Mouse (Mus musculus) CH12.LX (cell line): Measurements from ENCODE around the gene Ptp4a2. TPM values are rescaled to one million over a fixed set of nuclear protein-coding genes. Genes with fewer than 3 reads are reported as not detected.
A peak's percentile ranks its signal among the peaks of the same experiment; 100 is the strongest.

Experiments used
- DNase-seq: peaks from one replicate; pipeline ENCODE4 v3.0.0-alpha.2; 2013; ENCODE audit errors: extremely low read depth
- H3K27ac ChIP-seq: 2 replicates; pipeline ENCODE4 v1.5.1; 2012; ENCODE audit warnings: low read depth, mild to moderate bottlenecking, control low read depth, moderate library complexity; ENCODE audit not compliant: insufficient read depth
- H3K27me3 ChIP-seq: replicated peaks from 2 replicates; pipeline ENCODE3; 2012; ENCODE audit warnings: inconsistent platforms
- H3K36me3 ChIP-seq, 2 experiments: replicated peaks in 1 of 2; 2 replicates each; pipeline versions ENCODE3 to v1.6.1; 2012; ENCODE audit warnings: inconsistent platforms in 1 of 2, low read length in 1 of 2, mild to moderate bottlenecking in 1 of 2, mixed read lengths in 1 of 2, moderate library complexity in 1 of 2; ENCODE audit not compliant: control insufficient read depth in 1 of 2, insufficient read depth in 1 of 2
- H3K4me1 ChIP-seq, 2 experiments: 2 replicates each; pipeline ENCODE4 v1.6.1; 2012; ENCODE audit warnings: inconsistent platforms in 1 of 2, moderate library complexity in 1 of 2; ENCODE audit not compliant: insufficient read depth in 2 of 2, control insufficient read depth in 1 of 2
- H3K4me2 ChIP-seq: 2 replicates; pipeline ENCODE4 v1.6.1; 2012; ENCODE audit warnings: low read depth, mild to moderate bottlenecking, control low read depth; ENCODE audit not compliant: poor library complexity, insufficient read depth, severe bottlenecking
- H3K4me3 ChIP-seq, 3 experiments: fragments of 150-350 bp in 1 of 3; sonication (generic) in 1 of 3; replicated peaks in 1 of 3; 2 replicates each; pipeline versions ENCODE3 to v1.5.1; 2011 to 2012; ENCODE audit warnings: low read depth in 2 of 3, low read length in 2 of 3, mild to moderate bottlenecking in 2 of 3, moderate library complexity in 2 of 3, control low read depth in 1 of 3, improper control_type of control experiment in 1 of 3, inconsistent platforms in 1 of 3, mixed read lengths in 1 of 3; ENCODE audit not compliant: poor library complexity in 1 of 3
- H3K79me2 ChIP-seq: replicated peaks from 2 replicates; pipeline ENCODE4 v1.6.1; 2012; ENCODE audit warnings: mild to moderate bottlenecking, moderate library complexity; ENCODE audit not compliant: control insufficient read depth, poor library complexity, insufficient read depth, severe bottlenecking; ENCODE audit errors: extremely low read depth
- H3K9ac ChIP-seq: 2 replicates; pipeline ENCODE4 v1.6.1; 2012; ENCODE audit warnings: low read depth, mild to moderate bottlenecking, control low read depth, moderate library complexity; ENCODE audit not compliant: insufficient read depth
- H3K9me3 ChIP-seq: replicated peaks from 2 replicates; pipeline ENCODE3; 2012; ENCODE audit warnings: low read length, inconsistent platforms, mixed read lengths
- CHD2 ChIP-seq: IDR thresholded peaks from 2 replicates; pipeline ENCODE4 v1.6.1; 2011; ENCODE audit warnings: low read length, improper control_type of control experiment
- CTCF ChIP-seq, 2 experiments: IDR thresholded peaks in 1 of 2; conservative IDR thresholded peaks in 1 of 2; 2 replicates each; pipeline ENCODE4 v1.5.1; 2011 to 2012; ENCODE audit warnings: low read depth in 2 of 2, low read length in 2 of 2, improper control_type of control experiment in 1 of 2, inconsistent platforms in 1 of 2, mild to moderate bottlenecking in 1 of 2, moderate library complexity in 1 of 2
- ELF1 ChIP-seq: IDR thresholded peaks from 2 replicates; pipeline ENCODE4 v1.6.1; 2014; ENCODE audit warnings: low read depth, mild to moderate bottlenecking, inconsistent platforms, low read length, improper control_type of control experiment
- EP300 ChIP-seq: IDR thresholded peaks from 2 replicates; pipeline ENCODE4 v1.6.1; 2011; ENCODE audit warnings: low read length, improper control_type of control experiment
- HCFC1 ChIP-seq: IDR thresholded peaks from 2 replicates; pipeline ENCODE4 v1.6.1; 2012; ENCODE audit warnings: low read depth, mild to moderate bottlenecking, inconsistent platforms, low read length, improper control_type of control experiment
- IRF4 ChIP-seq: IDR thresholded peaks from 2 replicates; pipeline ENCODE4 v1.6.1; 2014; ENCODE audit warnings: low read depth, mild to moderate bottlenecking, inconsistent platforms, low read length, improper control_type of control experiment
- POLR2AphosphoS2 ChIP-seq: IDR thresholded peaks from 2 replicates; pipeline ENCODE4 v1.6.1; 2011; ENCODE audit warnings: low read depth, low read length, improper control_type of control experiment
- RAD21 ChIP-seq: IDR thresholded peaks from 2 replicates; pipeline ENCODE4 v1.6.1; 2011; ENCODE audit warnings: low read depth, mild to moderate bottlenecking, low read length, improper control_type of control experiment, moderate library complexity
- SIN3A ChIP-seq: IDR thresholded peaks from 2 replicates; pipeline ENCODE4 v1.6.1; 2012; ENCODE audit warnings: low read length, improper control_type of control experiment, inconsistent platforms
- USF2 ChIP-seq: conservative IDR thresholded peaks from 2 replicates; pipeline ENCODE4 v1.6.1; 2011; ENCODE audit warnings: low read depth, low read length, improper control_type of control experiment
- ZC3H11A ChIP-seq: IDR thresholded peaks from 2 replicates; pipeline ENCODE4 v1.6.1; 2012; ENCODE audit warnings: low read depth, mild to moderate bottlenecking, inconsistent platforms, low read length, improper control_type of control experiment
- ZMIZ1 ChIP-seq: IDR thresholded peaks from 2 replicates; pipeline ENCODE4 v1.6.1; 2012; ENCODE audit warnings: low read depth, mild to moderate bottlenecking, inconsistent platforms, low read length, improper control_type of control experiment
- dilution Hi-C: fragments of 300-500 bp; cut with MboI; formaldehyde crosslinking; loops from 2 replicates; pipeline ENCODE4 v1.14.3; 2020; ENCODE audit warnings: low sequenced_read_pairs; ENCODE audit not compliant: extremely low pct_unique_long_range_greater_than_20kb, extremely low pct_ligation_motif_present
- in situ Hi-C: fragments of 300-500 bp; cut with MboI; formaldehyde crosslinking; loops from 3 replicates; pipeline ENCODE4 v1.14.3; 2019; ENCODE audit warnings: low sequenced_read_pairs, low pct_ligation_motif_present, low pct_unique_long_range_greater_than_20kb, mixed read lengths
- polyA plus RNA-seq: library from polyadenylated mRNA; unstranded; fragments of >175 nt; gene quantifications from 2 replicates; pipeline ENCODE4 v1.2.1, GENCODE M21; 2012; ENCODE audit warnings: low read depth; ENCODE audit not compliant: insufficient read length
- total RNA-seq, 2 experiments: library from RNA; depleted of rRNA; stranded (reverse); fragments of 300-350 nt in 1 of 2; fragments of >200 nt in 1 of 2; gene quantifications; 2 replicates each; pipeline ENCODE4 v1.2.3; 2012 to 2014

Gene Ptp4a2
- total and polyA plus RNA-seq, 3 experiments: 113 to 415 (median 327) TPM

DNA sequence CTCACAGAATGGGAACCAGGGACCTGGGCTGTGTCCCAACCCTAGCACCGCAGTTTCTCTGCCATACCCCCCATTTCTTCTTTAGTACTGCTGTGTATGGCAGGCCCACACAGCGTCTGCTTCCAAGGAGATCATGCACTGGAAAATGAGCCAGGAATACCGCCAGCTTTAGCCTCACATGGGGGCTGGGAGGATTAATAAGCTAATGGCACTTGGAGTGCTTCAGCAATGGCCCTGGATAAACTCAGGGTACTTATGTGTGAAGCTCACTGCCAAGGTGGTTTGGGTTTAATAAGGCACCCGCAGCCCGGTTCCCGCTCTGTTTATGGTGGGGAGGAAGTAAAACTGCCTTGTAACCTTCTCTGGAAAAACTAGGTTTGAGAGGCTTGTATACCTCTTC, 6.6 kb downstream of the Ptp4a2 start:
- no peak for DNase-seq
- Histone ChIP-seq H3K9me3 (peaks cover 5% of the 10 kb centered on the region), H3K4me3 (no peak overlapping the region), H3K4me1 (peaks cover 7 to 25% of the 10 kb centered on the region in 2 experiments), H3K79me2 (peaks cover 23% of the 10 kb centered on the region), H3K4me2 (no peak overlapping the region), H3K9ac (no peak overlapping the region), H3K27ac (peak overlapping the region; percentile 17; the same call in 1 of the 2 replicates), H3K27me3 (no peaks in the 10 kb centered on the region), H3K36me3 (peaks cover 0 to 37% of the 10 kb centered on the region in 2 experiments)
- TF ChIP-seq RAD21: no peak
- 0 out of 2 replicates have a peak, but pooled peaks have one; percentile 21 for TF ChIP-seq EP300
- no peak for TF ChIP-seq POLR2AphosphoS2
- peak; percentile 34; the same call in 1 of the 2 replicates for TF ChIP-seq CHD2
- TF ChIP-seq SIN3A: 0 out of 2 replicates have a peak, but pooled peaks have one; percentile 4
- peak; percentile 32; the same call in 1 of the 2 replicates for TF ChIP-seq IRF4
- no peak for TF ChIP-seq CTCF (conservative IDR thresholded peaks at IDR 0.05 in 1 of 2, IDR thresholded peaks at IDR 0.05 in 1 of 2; ENCODE audit: low read depth in 2 of 2, low read length in 2 of 2)
- dilution Hi-C loops (no loop called here), in situ Hi-C loops (no loop called here)

DNA sequence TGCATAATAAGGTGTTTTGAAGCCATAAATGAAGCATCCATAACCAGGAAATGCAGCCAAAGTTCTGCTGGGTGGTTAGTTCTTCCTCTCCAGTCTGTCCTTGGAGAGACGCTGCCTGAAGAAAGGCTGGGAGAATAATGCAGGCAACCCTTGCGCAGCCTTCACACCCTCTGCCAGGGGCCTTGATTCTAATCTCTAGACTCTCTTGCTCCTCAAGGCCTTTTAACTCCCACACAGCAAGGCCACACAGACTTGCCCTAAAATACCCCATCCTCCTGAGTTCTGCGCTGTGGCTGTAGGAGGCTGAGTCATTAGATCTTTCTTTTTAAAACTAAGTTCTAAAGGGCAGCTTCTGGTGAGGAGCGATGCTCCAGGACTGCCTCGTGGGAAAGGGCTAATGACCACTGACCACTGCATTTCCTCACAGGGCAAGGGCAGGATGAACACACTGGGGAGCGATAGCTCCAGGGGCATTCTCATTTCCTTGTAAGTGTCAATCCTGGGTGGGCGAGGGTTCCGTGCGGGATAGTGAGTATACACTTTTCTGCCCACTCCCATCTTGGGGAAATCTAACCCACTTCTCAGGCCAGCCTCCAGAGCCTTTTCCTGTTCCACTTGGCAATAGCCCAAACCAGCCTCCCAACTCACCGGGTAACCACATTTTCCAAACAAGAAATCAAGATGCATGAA, 7.6 kb downstream of the Ptp4a2 start:
- Histone ChIP-seq H3K4me1 (peaks cover 7 to 28% of the 10 kb centered on the region in 2 experiments), H3K4me2 (peak overlapping the region; percentile 80), H3K36me3 (peaks cover 0 to 38% of the 10 kb centered on the region in 2 experiments), H3K9ac (peak overlapping the region; percentile 81), H3K79me2 (peaks cover 34% of the 10 kb centered on the region), H3K27me3 (no peaks in the 10 kb centered on the region), H3K9me3 (peaks cover 5% of the 10 kb centered on the region), H3K4me3 (no peak overlapping the region), H3K27ac (peak overlapping the region; percentile 71)
- TF ChIP-seq HCFC1 (no peak), EP300 (peak; percentile 32; the same call in 1 of the 2 replicates), ELF1 (peak; percentile 9; the same call in 1 of the 2 replicates), ZMIZ1 (0 out of 2 replicates have a peak, but pooled peaks have one; percentile 29), USF2 (no peak), RAD21 (no peak), ZC3H11A (no peak)
- dilution Hi-C loops (no loop called here), in situ Hi-C loops (no loop called here)
- DNase-seq: no peak
